Mouse (Mus musculus): ENCODE results near the gene Hilpda.

- TF ChIP-seq CTCF (IDR thresholded peaks at IDR 0.05; ENCODE audit: low read depth, low read length) (peak; percentile 18; the same call in 1 of the 2 replicates), POLR2A (IDR thresholded peaks at IDR 0.05; ENCODE audit: extremely low read depth, insufficient read depth, low read length) (no peak)
These were observed 30.6 kb upstream of the Hilpda start for GRCm38 (mm10) chr6:29241697-29242096.
